Mouse (Mus musculus) bone marrow macrophage, adult 2 months (primary cell): Measurements from ENCODE around the gene Psma2. TPM values are rescaled to one million over a fixed set of nuclear protein-coding genes. Genes with fewer than 3 reads are reported as not detected.

Experiments used
- H3K27ac ChIP-seq: 2 replicates; pipeline ENCODE4 v1.5.1; 2012; ENCODE audit warnings: low read depth, low read length; ENCODE audit not compliant: insufficient read depth
- H3K4me1 ChIP-seq: 2 replicates; pipeline ENCODE4 v1.6.1; 2012; ENCODE audit warnings: low read length; ENCODE audit not compliant: control insufficient read depth, insufficient read depth
- H3K4me3 ChIP-seq: 2 replicates; pipeline ENCODE4 v1.5.1; 2012; ENCODE audit warnings: mild to moderate bottlenecking, low read length, moderate library complexity; ENCODE audit not compliant: insufficient read depth
- CTCF ChIP-seq: IDR thresholded peaks from 2 replicates; pipeline ENCODE4 v1.5.1; 2012; ENCODE audit warnings: low read depth, mild to moderate bottlenecking, low read length, moderate library complexity
- POLR2A ChIP-seq: IDR thresholded peaks from 2 replicates; pipeline ENCODE4 v1.6.1; 2012; ENCODE audit warnings: mild to moderate bottlenecking, low read depth, low read length, borderline replicate concordance
- polyA plus RNA-seq: library from polyadenylated mRNA; stranded (reverse); fragments of >200 nt; gene quantifications from 2 replicates; pipeline ENCODE4 v1.2.4, GENCODE M21; 2012; ENCODE audit not compliant: missing spikeins, insufficient read depth, insufficient read length

The Psma2 gene
- polyA plus RNA-seq, 1 experiment: 71.3 TPM

DNA sequence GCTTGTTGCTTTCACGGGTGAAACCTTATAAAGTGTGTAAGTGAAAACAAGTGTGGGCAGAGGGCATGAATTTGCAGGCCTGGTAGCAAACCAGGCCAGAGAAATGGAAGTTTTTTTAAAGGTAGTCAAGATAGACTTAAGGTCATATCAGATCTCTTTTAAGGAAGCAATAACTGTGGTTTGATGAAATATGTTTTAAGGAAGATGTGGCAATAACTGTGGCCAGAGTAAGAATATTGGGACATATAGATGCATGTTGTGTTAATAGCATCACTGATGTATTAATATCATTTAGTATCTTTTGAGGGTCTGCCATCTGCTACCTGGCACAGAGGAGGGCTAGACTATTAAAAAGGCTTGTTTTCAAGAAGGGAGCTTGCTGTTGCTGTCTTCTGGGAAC lies 27.0 kb downstream of the Psma2 start:
- Histone ChIP-seq H3K4me1 (peaks cover 8% of the 10 kb centered on the region), H3K27ac (no peak overlapping the region), H3K4me3 (no peak overlapping the region)
- no peak for TF ChIP-seq CTCF

DNA sequence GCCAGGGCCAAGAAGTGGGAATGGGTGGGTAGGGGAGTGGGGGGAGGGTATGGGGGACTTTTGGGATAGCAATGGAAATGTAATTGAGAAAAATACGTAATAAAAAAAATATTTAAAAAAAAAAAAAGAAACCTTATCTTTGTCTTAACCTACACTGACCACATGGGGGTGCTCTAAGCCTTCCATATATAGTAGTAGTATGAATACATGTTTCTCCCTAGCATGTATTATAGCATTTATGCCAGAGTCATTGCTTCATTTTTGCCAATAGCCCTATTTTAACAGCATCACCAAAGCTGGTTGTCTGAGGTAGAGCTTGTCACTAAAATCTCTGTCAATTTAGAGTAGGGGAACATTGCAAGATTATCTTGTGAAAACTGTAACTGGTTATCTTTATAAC lies 36.3 kb downstream of the Psma2 start:
- Histone ChIP-seq H3K27ac (no peak overlapping the region), H3K4me3 (no peak overlapping the region), H3K4me1 (no peaks in the 10 kb centered on the region)
- TF ChIP-seq CTCF: no peak

DNA sequence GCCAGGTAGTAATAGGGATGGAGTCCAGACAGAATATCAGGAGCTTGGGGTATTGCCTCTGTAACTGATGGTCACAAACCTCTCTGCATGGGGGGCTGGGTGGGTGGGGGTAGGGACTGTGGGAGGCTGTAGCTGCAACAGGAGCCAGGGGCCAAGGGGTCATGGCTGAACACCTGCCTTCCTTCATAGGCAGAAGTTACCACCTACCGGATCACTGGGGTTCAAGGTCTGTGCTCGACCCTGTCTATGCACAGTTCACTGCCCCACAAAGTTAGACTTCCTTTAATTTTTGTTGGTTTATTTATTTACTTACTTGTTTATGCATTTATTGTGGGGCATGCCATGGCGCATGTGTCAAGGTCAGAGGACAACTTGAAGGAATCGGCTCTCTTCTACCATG lies 54.1 kb downstream of the Psma2 start:
- no peak for TF ChIP-seq POLR2A
- TF ChIP-seq CTCF: no peak
- no peak overlapping the region for H3K27ac ChIP-seq
- no peak overlapping the region for H3K4me3 ChIP-seq
- H3K4me1 ChIP-seq: no peaks in the 10 kb centered on the region

DNA sequence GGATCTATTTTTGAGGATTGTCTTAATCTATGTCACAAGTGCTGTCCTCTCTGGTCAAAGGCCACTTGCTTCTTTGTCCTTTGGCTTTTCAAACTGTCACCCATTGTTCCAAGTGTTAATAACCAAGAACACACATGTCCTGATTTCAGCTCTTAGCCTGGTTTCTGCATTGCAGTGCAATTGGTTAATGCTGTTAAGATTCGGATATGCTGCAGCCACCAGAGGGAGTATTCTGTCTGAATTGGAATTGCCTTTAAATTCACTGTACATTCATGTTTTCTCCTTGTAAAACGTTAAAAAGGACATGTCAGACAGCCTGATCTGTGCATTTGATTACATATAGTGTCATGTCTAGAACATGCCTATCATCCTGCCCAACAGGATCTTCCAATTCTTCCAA lies 57.3 kb downstream of the Psma2 start:
- H3K4me1 ChIP-seq: no peaks in the 10 kb centered on the region
- H3K4me3 ChIP-seq: no peak overlapping the region
- TF ChIP-seq POLR2A (no peak), CTCF (no peak)
- no peak overlapping the region for H3K27ac ChIP-seq

DNA sequence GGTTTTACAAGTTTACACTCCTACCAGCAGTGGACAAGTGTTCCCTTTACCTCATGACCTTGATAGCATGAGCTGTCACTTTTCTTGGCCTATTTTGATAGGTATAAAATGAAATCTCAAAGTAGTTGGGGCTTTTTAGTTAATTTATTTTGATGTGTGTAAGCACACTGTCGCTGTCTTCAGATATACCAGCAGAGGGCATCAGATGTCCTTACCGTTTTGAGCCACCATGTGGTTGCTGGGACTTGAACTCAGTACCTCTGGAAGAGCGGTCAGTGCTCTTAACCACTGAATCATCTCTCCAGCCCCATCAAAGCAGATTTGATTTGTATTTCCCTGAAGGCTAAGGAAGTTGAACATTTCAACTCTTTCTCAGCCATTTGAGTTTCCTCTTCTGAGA lies 75.9 kb downstream of the Psma2 start:
- TF ChIP-seq CTCF (no peak), POLR2A (no peak)
- Histone ChIP-seq H3K4me3 (no peak overlapping the region), H3K4me1 (no peaks in the 10 kb centered on the region), H3K27ac (no peak overlapping the region)

DNA sequence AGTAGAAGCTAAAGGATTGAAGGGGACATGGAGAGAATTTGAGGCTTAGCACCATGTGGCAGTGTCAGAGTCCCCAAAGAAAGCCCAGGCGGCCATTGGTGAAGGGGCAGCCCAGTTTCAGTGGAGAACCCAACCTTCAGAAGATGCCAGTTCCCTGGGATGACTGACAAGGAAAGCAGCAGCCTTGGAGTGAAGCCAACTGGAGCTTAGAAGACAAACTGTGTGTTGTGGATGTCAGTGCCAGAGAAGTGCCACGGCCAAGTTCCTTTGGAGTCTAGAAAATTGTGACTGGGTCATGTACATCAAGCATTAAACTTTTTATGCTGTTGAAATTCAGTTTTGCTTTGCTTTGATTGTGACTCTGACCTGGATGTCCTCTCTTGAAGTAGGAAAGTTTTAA lies 103.8 kb downstream of the Psma2 start:
- no peak for TF ChIP-seq POLR2A
- TF ChIP-seq CTCF: no peak
- Histone ChIP-seq H3K27ac (no peak overlapping the region), H3K4me3 (no peak overlapping the region), H3K4me1 (no peaks in the 10 kb centered on the region)

DNA sequence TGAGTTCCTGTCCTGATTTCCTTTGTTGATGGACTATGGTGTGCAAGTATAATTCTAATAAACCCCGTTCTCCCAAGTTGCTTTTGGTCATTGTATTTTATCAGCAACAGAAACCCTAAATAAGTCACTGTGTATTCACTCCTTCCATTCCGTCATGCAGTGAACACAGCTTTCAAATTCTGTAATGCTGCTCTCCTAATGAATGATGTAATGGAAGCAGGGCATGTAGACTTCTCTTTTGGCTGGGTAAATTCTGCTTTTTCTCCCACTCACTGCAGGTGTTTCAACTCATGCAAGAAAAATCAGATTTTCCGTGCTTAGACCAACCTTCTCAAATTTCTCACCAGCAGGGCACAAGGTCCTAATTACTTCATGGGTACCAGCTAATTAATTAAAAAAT lies 104.7 kb downstream of the Psma2 start:
- TF ChIP-seq CTCF (no peak), POLR2A (no peak)
- no peak overlapping the region for H3K4me3 ChIP-seq
- no peak overlapping the region for H3K27ac ChIP-seq
- no peaks in the 10 kb centered on the region for H3K4me1 ChIP-seq

Other genes with a start within 250 kb of the Psma2 start
- not detected in 2 replicates for gene Hecw1, start 90.0 kb upstream of the Psma2 start, polyA plus RNA-seq
- 55.6 and 68.4 TPM in 2 replicates for gene Mrpl32, start 75 bp upstream of the Psma2 start, polyA plus RNA-seq
- gene AW209491, start 16.9 kb downstream of the Psma2 start, polyA plus RNA-seq: 6.6 and 9.4 TPM in 2 replicates